Mouse (Mus musculus) frontal cortex, adult 2 months (tissue): ENCODE measurements around the gene Atp5k. TPM values are rescaled to one million over a fixed set of nuclear protein-coding genes. Genes with fewer than 3 reads are reported as not detected.

ENCODE experiments used
- DNase-seq, 2 experiments: peaks; one replicate each; pipeline ENCODE4 v3.0.0; 2022; ENCODE audit warnings: low spot score in 1 of 2; ENCODE audit errors: extremely low spot score in 1 of 2
- polyA plus RNA-seq: library from polyadenylated mRNA; depleted of rRNA; stranded (reverse); fragments of >200 nt; gene quantifications from 2 replicates; pipeline ENCODE4 v1.2.3, GENCODE M21; 2012; rRNA removed

The Atp5k gene
- 350 and 364 TPM in 2 replicates for polyA plus RNA-seq

- DNase-seq, result peak; percentile 88 to 98
Measured at GRCm38 (mm10) chr5:108433804-108434587, at the start of gene Atp5k. Gene Atp5k, minus strand, starts transcription at chr5:108434448.

GRCm38 (mm10) chr5:108483006-108483405 is 48.8 kb upstream of the Atp5k start:
- DNase-seq, result no peak

GRCm38 (mm10) chr5:108475977-108476376 is 41.7 kb upstream of the Atp5k start:
- DNase-seq, result no peak

GRCm38 (mm10) chr5:108473737-108474136 is 39.5 kb upstream of the Atp5k start:
- DNase-seq, result no peak

- no peak for DNase-seq
Measured at GRCm38 (mm10) chr5:108469617-108470016, 35.4 kb upstream of the Atp5k start.

GRCm38 (mm10) chr5:108466647-108467046 is 32.4 kb upstream of the Atp5k start:
- no peak for DNase-seq

- DNase-seq, result no peak
Measured at GRCm38 (mm10) chr5:108465131-108465891, 31.1 kb upstream of the Atp5k start.

GRCm38 (mm10) chr5:108462446-108462845 is 28.2 kb upstream of the Atp5k start:
- DNase-seq, result no peak

- peak; percentile 96 to 97 for DNase-seq
Measured at GRCm38 (mm10) chr5:108461082-108462065, 27.1 kb upstream of the Atp5k start, which contains the start of gene Pcgf3. Gene Pcgf3, plus strand, starts transcription at chr5:108461232.

GRCm38 (mm10) chr5:108460461-108460860 is 26.2 kb upstream of the Atp5k start:
- no peak for DNase-seq

GRCm38 (mm10) chr5:108458706-108459105 is 24.5 kb upstream of the Atp5k start:
- no peak for DNase-seq

GRCm38 (mm10) chr5:108454094-108454493 is 19.8 kb upstream of the Atp5k start:
- no peak for DNase-seq

GRCm38 (mm10) chr5:108452422-108452821 is 18.2 kb upstream of the Atp5k start:
- DNase-seq, result no peak

GRCm38 (mm10) chr5:108451611-108452010 is 17.4 kb upstream of the Atp5k start:
- no peak for DNase-seq

GRCm38 (mm10) chr5:108450837-108451540 is 16.7 kb upstream of the Atp5k start:
- DNase-seq, result no peak

- no peak for DNase-seq
Measured at GRCm38 (mm10) chr5:108448785-108449668, 14.8 kb upstream of the Atp5k start, which contains the start of gene Mfsd7a. Gene Mfsd7a, minus strand, starts transcription at chr5:108448891.

GRCm38 (mm10) chr5:108447857-108448256 is 13.6 kb upstream of the Atp5k start:
- no peak for DNase-seq

- DNase-seq, result no peak
Measured at GRCm38 (mm10) chr5:108446973-108447372, 12.7 kb upstream of the Atp5k start.

GRCm38 (mm10) chr5:108436101-108436500 is 1.9 kb upstream of the Atp5k start:
- DNase-seq, result no peak
